8 mouse cellular contexts compared by ENCODE assay signal in the genomic region with DNA sequence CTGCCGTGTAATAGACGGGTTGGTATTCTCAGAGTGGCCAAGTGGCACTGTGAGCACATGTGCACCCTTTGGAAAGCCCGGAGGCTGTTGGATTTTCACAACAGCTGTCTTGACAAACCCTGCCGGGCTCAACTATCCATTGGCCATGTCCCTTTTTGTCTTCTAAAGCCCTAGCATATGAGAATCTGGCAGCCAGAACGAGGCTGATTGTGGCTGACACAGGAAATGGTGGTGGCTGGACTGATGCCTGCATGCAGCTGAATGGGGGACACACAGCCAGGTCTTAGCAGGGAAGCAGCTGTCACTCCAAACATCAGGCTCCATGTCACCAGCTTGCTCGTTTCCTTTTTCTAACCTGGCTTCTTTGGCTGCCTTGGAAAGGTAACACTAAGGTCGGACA. TPM values are rescaled to one million over a fixed set of nuclear protein-coding genes. Genes with fewer than 3 reads are reported as not detected.
A peak's percentile ranks its signal among the peaks of the same experiment; 100 is the strongest.
DNase-seq lines count a peak whose midpoint lies in the region; ATAC-seq and TF ChIP-seq lines count a peak whose summit lies in the region.

No protein-coding gene starts in this region.

- 0 out of 2 replicates have a peak overlapping the region, but pooled peaks have one; percentile 9 for H3K9ac ChIP-seq in heart, embryonic 14.5 days (ENCODE audit: low read length)
- H3K9ac ChIP-seq in lung, embryonic 14.5 days = no peak overlapping the region
- no peak overlapping the region for H3K9ac ChIP-seq in intestine, postnatal 0 days (ENCODE audit: low read depth, low read length)

- no peaks in the 10 kb centered on the region for H3K27me3 ChIP-seq in heart, embryonic 14.5 days (ENCODE audit: control insufficient read depth, insufficient read depth, low read length)
- H3K27me3 ChIP-seq in lung, embryonic 14.5 days (ENCODE audit: insufficient read depth, low read length) = no peaks in the 10 kb centered on the region
- H3K27me3 ChIP-seq in intestine, postnatal 0 days (replicated peaks; ENCODE audit: control insufficient read depth, insufficient read depth, low read length) = no peaks in the 10 kb centered on the region

- peaks cover 18 to 34% of the 10 kb centered on the region in 2 experiments for H3K4me1 ChIP-seq in heart, embryonic 14.5 days (ENCODE audit: control insufficient read depth in 2 of 2, insufficient read depth in 2 of 2, low read length in 2 of 2)
- H3K4me1 ChIP-seq in lung, embryonic 14.5 days (ENCODE audit: insufficient read depth) = peaks cover 23% of the 10 kb centered on the region
- 0 out of 2 replicates have a peak, but pooled peaks cover 5% of the 10 kb centered on the region for H3K4me1 ChIP-seq in intestine, postnatal 0 days (replicated peaks; ENCODE audit: control insufficient read depth, insufficient read depth, low read length)

- H3K9me3 ChIP-seq in heart, embryonic 14.5 days (ENCODE audit: control insufficient read depth, low read length) = no peaks in the 10 kb centered on the region
- no peaks in the 10 kb centered on the region for H3K9me3 ChIP-seq in lung, embryonic 14.5 days (ENCODE audit: low read depth, low read length)
- H3K9me3 ChIP-seq in intestine, postnatal 0 days (ENCODE audit: control insufficient read depth) = no peaks in the 10 kb centered on the region

- TF ChIP-seq CTCF in lung, embryonic 14.5 days (IDR thresholded peaks at IDR 0.05; ENCODE audit: low read depth) = no peak
- TF ChIP-seq CTCF in intestine, postnatal 0 days (IDR thresholded peaks at IDR 0.05; ENCODE audit: low read depth) = no peak

- H3K27ac ChIP-seq in heart, embryonic 14.5 days (replicated peaks in 1 of 2; ENCODE audit: control insufficient read depth in 1 of 2, insufficient read depth in 1 of 2, low read depth in 2 of 2, low read length in 2 of 2) = peak overlapping the region; percentile 63 to 98
- H3K27ac ChIP-seq in lung, embryonic 14.5 days (ENCODE audit: low read depth) = peak overlapping the region; percentile 24; the same call in 1 of the 2 replicates
- no peak overlapping the region for H3K27ac ChIP-seq in intestine, postnatal 0 days (ENCODE audit: low read depth, low read length)

- peak overlapping the region; percentile 94 for H3K4me2 ChIP-seq in heart, embryonic 14.5 days (ENCODE audit: low read length)
- H3K4me2 ChIP-seq in lung, embryonic 14.5 days = peak overlapping the region; percentile 89; the same call in 1 of the 2 replicates
- no peak overlapping the region for H3K4me2 ChIP-seq in intestine, postnatal 0 days (replicated peaks; ENCODE audit: low read depth)

- DNase-seq in layer of hippocampus, postnatal 10 days (ENCODE audit: low spot score in 2 of 2) = peak; percentile 59 to 62
- no peak for DNase-seq in layer of hippocampus, adult 18-20 months (ENCODE audit: low spot score in 2 of 2)
- peak; percentile 41 for DNase-seq in cerebellum, adult 8-10 months
- DNase-seq in lung, embryonic 14.5 days = peak; percentile 74
- DNase-seq in thymus, postnatal 25 days = no peak

- WGBS in heart, embryonic 14.5 days = 37% methylated on average over 7 of the region's 7 CpGs
- 19% methylated on average over 7 of the region's 7 CpGs for WGBS in lung, embryonic 14.5 days
- 53% methylated on average over 7 of the region's 7 CpGs for WGBS in intestine, postnatal 0 days

- no peak for ATAC-seq in heart, embryonic 14.5 days (ENCODE audit: insufficient number of reproducible peaks, insufficient read depth, low FRiP score, low read depth)
- no peak for ATAC-seq in lung, embryonic 14.5 days (ENCODE audit: insufficient read depth)
- no peak for ATAC-seq in intestine, postnatal 0 days
- no peak for ATAC-seq in erythroid progenitor cell, adult 5-6 weeks (replicated peaks; ENCODE audit: low FRiP score, poor library complexity, severe bottlenecking)

- H3K36me3 ChIP-seq in heart, embryonic 14.5 days (ENCODE audit: control insufficient read depth, insufficient read depth, low read length) = peaks cover 3% of the 10 kb centered on the region
- H3K36me3 ChIP-seq in lung, embryonic 14.5 days (ENCODE audit: insufficient read depth) = peaks cover 5% of the 10 kb centered on the region
- H3K36me3 ChIP-seq in intestine, postnatal 0 days (ENCODE audit: control insufficient read depth, insufficient read depth) = 0 out of 2 replicates have a peak, but pooled peaks cover under 1% of the 10 kb centered on the region

- no peak overlapping the region for H3K4me3 ChIP-seq in heart, embryonic 14.5 days (ENCODE audit: control insufficient read depth in 1 of 2, insufficient read depth in 1 of 2, low read depth in 1 of 2, low read length in 2 of 2)
- no peak overlapping the region for H3K4me3 ChIP-seq in lung, embryonic 14.5 days (ENCODE audit: low read depth, low read length)
- H3K4me3 ChIP-seq in intestine, postnatal 0 days (ENCODE audit: low read depth, low read length) = no peak overlapping the region

RNA-seq across cellular contexts. Expression of a gene that starts 0.7 kb away (rescaled TPM):
- total RNA-seq in layer of hippocampus, postnatal 10 days (2021) = 100 to 1,000 TPM; 414 to 447 TPM
- 100 to 1,000 TPM; 567 to 586 TPM for total RNA-seq in layer of hippocampus, adult 18-20 months (2021)
- polyA plus RNA-seq in heart, embryonic 14.5 days (2014; fragmentation: Nextera tagmentation; extraction: Ambion mirVana) = 492 and 510 TPM in 2 replicates
- 408 and 411 TPM in 2 replicates for polyA plus RNA-seq in lung, embryonic 14.5 days (2014; fragmentation: Nextera tagmentation; extraction: Ambion mirVana)
- 180 and 188 TPM in 2 replicates for polyA plus RNA-seq in intestine, postnatal 0 days (2015; fragmentation: Nextera tagmentation; extraction: Ambion mirVana)
- 46.1 and 72.5 TPM in 2 replicates for total RNA-seq in erythroid progenitor cell, adult 5-6 weeks (2015; ENCODE audit: low replicate concordance)
- total RNA-seq in erythroid progenitor cell, adult 5-6 weeks (2017; ENCODE audit: low replicate concordance) = 24.0 and 38.4 TPM in 2 replicates

RNA-seq across cellular contexts. Expression of a gene that starts 36.7 kb away (rescaled TPM):
- 10 to 100 TPM; 22.0 to 24.3 TPM for total RNA-seq in layer of hippocampus, postnatal 10 days (2021)
- 10 to 100 TPM; 21.1 to 21.6 TPM for total RNA-seq in layer of hippocampus, adult 18-20 months (2021)
- polyA plus RNA-seq in heart, embryonic 14.5 days (2014; fragmentation: Nextera tagmentation; extraction: Ambion mirVana) = 31.5 and 32.3 TPM in 2 replicates
- polyA plus RNA-seq in lung, embryonic 14.5 days (2014; fragmentation: Nextera tagmentation; extraction: Ambion mirVana) = 24.1 and 24.9 TPM in 2 replicates
- 28.2 and 30.4 TPM in 2 replicates for polyA plus RNA-seq in intestine, postnatal 0 days (2015; fragmentation: Nextera tagmentation; extraction: Ambion mirVana)
- 40.4 and 58.3 TPM in 2 replicates for total RNA-seq in erythroid progenitor cell, adult 5-6 weeks (2015; ENCODE audit: low replicate concordance)
- total RNA-seq in erythroid progenitor cell, adult 5-6 weeks (2017; ENCODE audit: low replicate concordance) = 20.3 and 33.6 TPM in 2 replicates

Comparison
In these comparisons a context has a peak if more than half of its experiments do, and no peak if none do; other contexts are left out.
1. DNase-seq: peak in layer of hippocampus, postnatal 10 days (2 of 2), cerebellum, adult 8-10 months (single experiment) and lung, embryonic 14.5 days (single experiment); none in layer of hippocampus, adult 18-20 months (0 of 2) and thymus, postnatal 25 days (single experiment).
2. RNA of a gene that starts 0.7 kb away (total RNA-seq): 567 to 586 TPM in layer of hippocampus, adult 18-20 months and 414 to 447 TPM in layer of hippocampus, postnatal 10 days; 24.0 to 72.5 TPM in erythroid progenitor cell, adult 5-6 weeks; every median in the first group is over 4 times any median in the second.